Mouse (Mus musculus) brain, embryonic 14.5 days (tissue): ENCODE measurements around the gene Fscn2.

ENCODE experiments used
- CTCF ChIP-seq: fragments of 200-500 bp; IDR thresholded peaks from 2 replicates; pipeline ENCODE4 v1.5.1; 2012; ENCODE audit warnings: inconsistent platforms, mild to moderate bottlenecking, moderate library complexity, borderline replicate concordance; ENCODE audit not compliant: insufficient read depth, insufficient read length; ENCODE audit errors: extremely low read depth
- POLR2A ChIP-seq: fragments of 200-500 bp; IDR thresholded peaks from 2 replicates; pipeline ENCODE4 v1.6.1; 2012; ENCODE audit warnings: mild to moderate bottlenecking, inconsistent platforms, borderline replicate concordance; ENCODE audit not compliant: poor library complexity, insufficient read depth, insufficient read length, severe bottlenecking; ENCODE audit errors: extremely low read depth

- TF ChIP-seq POLR2A, result no peak
- no peak for TF ChIP-seq CTCF
Observed at GRCm38 (mm10) chr11:120319310-120319709, 42.0 kb upstream of the Fscn2 start.
